Mouse (Mus musculus) granulocyte monocyte progenitor cell, adult 5-6 weeks (primary cell): ENCODE data around the gene Tmem121b. TPM values are rescaled to one million over a fixed set of nuclear protein-coding genes. Genes with fewer than 3 reads are reported as not detected.

Experiments
- total RNA-seq, 2 experiments: library from RNA; stranded (forward) in 1 of 2; stranded (reverse) in 1 of 2; fragments of 200-712, 200-1000 nt in 1 of 2; fragments of >200 nt in 1 of 2; fragmentation: Nextera tagmentation in 1 of 2; gene quantifications; 2 replicates each; pipeline ENCODE4 v1.2.3; 2014 to 2017

Gene Tmem121b
- total RNA-seq, 2 experiments from 2014 or later, result not detected

Other genes starting within 250 kb of the Tmem121b start
- gene D330020A13Rik, start 199.4 kb downstream of the Tmem121b start, total RNA-seq (2014; fragmentation: Nextera tagmentation), result not detected in 2 replicates
- not detected in 2 replicates for gene D330020A13Rik, start 199.4 kb downstream of the Tmem121b start, total RNA-seq (2017)
- gene B4galnt3, start 199.2 kb downstream of the Tmem121b start, total RNA-seq (2014; fragmentation: Nextera tagmentation), result not detected in 2 replicates
- gene B4galnt3, start 199.2 kb downstream of the Tmem121b start, total RNA-seq (2017), result not detected in 2 replicates
- 30.9 and 42.5 TPM in 2 replicates for gene Kdm5a, start 129.7 kb downstream of the Tmem121b start, total RNA-seq (2014; fragmentation: Nextera tagmentation)
- 70.2 and 81.0 TPM in 2 replicates for gene Kdm5a, start 129.7 kb downstream of the Tmem121b start, total RNA-seq (2017)
- gene Ccdc77, start 129.4 kb downstream of the Tmem121b start, total RNA-seq (2014; fragmentation: Nextera tagmentation), result 18.6 and 21.6 TPM in 2 replicates
- gene Ccdc77, start 129.4 kb downstream of the Tmem121b start, total RNA-seq (2017), result 32.6 and 32.7 TPM in 2 replicates
- gene Il17ra, start 30.6 kb downstream of the Tmem121b start, total RNA-seq (2014; fragmentation: Nextera tagmentation), result 17.1 and 29.8 TPM in 2 replicates
- gene Il17ra, start 30.6 kb downstream of the Tmem121b start, total RNA-seq (2017), result 17.0 and 27.7 TPM in 2 replicates
- gene Hdhd5, start 37.5 kb upstream of the Tmem121b start, total RNA-seq (2014; fragmentation: Nextera tagmentation), result 7.4 and 9.6 TPM in 2 replicates
- gene Hdhd5, start 37.5 kb upstream of the Tmem121b start, total RNA-seq (2017), result 3.6 and 4.7 TPM in 2 replicates
- gene Cecr2, start 172.6 kb upstream of the Tmem121b start, total RNA-seq (2014; fragmentation: Nextera tagmentation), result 0.15 TPM in 1 of 2 replicates, not detected in the other
- not detected in 2 replicates for gene Cecr2, start 172.6 kb upstream of the Tmem121b start, total RNA-seq (2017)